Mouse (Mus musculus) layer of hippocampus, postnatal 14 days (tissue): Measurements from ENCODE around the gene Gm49721. TPM values are rescaled to one million over a fixed set of nuclear protein-coding genes. Genes with fewer than 3 reads are reported as not detected.
A peak's percentile ranks its signal among the peaks of the same experiment; 100 is the strongest.
"Not testable (repeated sequence)": the region's sequence is repeated elsewhere in the genome, so short reads cannot be mapped to it uniquely, and the experiment has no call there.

Experiments used
- DNase-seq, 2 experiments: peaks; one replicate each; pipeline ENCODE4 v3.0.0; 2021 to 2022; ENCODE audit warnings: low spot score in 2 of 2, mixed read lengths in 1 of 2
- long read RNA-seq, 2 experiments: library from polyadenylated mRNA; stranded (forward); transcript quantifications; one replicate each; pipeline ENCODE4 v2.0.0; 2021
- total RNA-seq, 2 experiments: library from RNA; stranded (reverse); gene quantifications; 2 replicates each; pipeline ENCODE4 v1.2.3; 2021

The Gm49721 gene
- total RNA-seq: under 1 TPM; 0.19 to 0.25 TPM
- long read RNA-seq, experiment 1, partial matches to known transcripts: 0 of 2 reads
- long read RNA-seq, experiment 1, other reads (novel, unspliced or antisense): 2 of 2 reads
- long read RNA-seq, experiment 2: 0 reads

DNA sequence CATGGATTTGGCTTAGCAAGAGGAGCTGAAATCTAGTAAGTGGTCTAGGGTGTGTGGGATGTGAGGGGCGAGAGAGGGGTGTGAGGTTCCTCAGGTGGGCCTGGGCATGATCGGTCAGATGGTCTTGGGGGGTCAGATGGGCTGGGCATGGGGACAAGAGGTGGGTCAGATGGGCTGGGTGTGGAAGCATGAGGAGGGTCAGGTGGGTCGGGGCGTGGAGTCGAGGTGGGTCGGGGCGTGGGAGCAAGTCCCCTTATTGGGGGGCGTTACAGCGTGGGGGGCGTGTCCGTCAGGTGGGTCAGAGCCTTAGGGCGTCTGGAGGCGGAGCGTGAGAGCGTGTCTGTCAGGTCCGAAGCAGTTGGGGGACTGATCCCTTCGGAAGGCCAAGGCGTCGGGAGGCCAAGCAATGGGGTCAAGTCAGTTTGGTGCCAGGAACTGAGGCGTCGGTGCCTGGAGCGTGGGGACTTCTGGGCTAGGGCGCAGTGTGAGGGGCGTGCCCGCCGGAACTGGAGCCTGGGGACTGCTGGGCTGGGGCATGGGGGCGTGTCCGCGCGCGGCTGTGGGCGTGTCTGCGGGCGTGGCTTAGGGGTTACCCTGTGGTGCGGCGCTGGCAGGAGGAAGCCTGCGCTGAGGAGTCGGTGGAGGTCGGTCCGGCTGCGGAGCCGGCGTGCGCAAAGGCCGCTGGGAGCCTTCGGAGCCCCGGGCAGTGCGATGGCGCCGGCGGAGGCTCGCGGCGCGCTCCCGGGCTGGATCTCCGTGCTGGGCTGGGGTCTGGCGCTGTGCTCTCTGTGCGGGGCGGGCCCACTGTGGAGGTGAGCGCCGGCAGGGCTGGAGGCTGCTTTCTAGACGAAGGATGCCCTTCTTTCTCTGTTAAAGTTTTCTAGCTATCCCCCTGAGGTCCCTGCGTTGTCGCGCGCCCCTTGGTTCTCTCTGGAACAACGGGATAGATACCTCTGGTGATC is at the start of gene Gm49721:
Gene Gm49721 (plus strand): TSS at position 618 of the 962 bp plus-strand sequence.
- peak; percentile 40 to 47 for DNase-seq

DNA sequence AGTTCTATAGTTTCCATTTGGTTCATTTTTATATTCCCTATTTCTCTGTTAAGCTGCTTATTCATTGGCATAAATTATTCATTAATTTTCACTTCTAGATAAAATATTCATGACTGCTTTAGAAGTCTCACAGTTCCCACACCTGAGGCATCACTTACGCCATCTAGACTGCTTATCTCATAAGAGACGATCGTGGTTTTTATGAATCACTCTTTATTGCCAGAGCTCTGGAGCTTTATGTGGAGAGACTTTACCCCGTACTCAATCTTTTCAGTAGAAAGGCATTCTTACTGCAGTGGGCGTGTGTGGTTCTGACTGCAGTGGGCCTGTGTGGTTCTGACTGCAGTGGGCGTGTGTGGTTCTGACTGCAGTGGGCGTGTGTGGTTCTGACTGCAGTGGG is 47.1 kb upstream of the Gm49721 start:
- not testable (repeated sequence) for DNase-seq

DNA sequence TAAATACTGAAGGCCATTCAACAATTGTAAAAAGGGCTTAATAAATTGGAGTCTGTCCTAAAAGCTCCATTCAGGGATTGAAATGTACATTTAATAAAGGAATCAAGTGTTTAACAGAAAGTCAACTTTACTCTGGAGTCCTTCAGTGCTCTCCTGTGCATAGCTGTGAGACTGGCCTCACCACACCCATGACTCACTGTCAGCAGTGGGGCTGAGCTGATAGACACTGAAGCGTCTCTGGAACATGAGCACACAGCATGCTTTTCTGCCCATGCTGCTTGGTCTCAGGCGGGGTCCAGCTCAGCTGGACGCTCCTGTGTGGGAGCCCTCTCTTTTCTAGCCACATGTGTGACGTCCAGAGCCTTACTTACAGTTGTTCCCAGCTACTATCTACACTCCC is 36.1 kb upstream of the Gm49721 start:
- DNase-seq: not testable (repeated sequence)

DNA sequence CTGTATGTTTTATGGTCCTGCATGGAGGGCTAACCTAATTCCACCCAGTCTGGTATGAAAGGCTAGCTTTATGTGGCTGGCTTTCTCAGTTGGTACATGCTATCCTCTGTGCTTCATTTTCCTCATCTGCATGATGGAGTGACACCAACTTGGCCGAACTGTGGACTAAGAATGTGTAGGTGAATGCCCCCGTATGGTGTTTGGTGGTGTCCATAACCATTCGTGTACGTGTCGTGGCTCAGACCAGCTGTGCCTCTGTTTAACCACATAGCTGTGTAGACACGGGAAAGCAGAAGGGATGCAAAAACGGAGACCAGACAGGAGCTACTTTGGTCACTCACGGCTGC is 31.1 kb upstream of the Gm49721 start:
- not testable (repeated sequence) for DNase-seq

DNA sequence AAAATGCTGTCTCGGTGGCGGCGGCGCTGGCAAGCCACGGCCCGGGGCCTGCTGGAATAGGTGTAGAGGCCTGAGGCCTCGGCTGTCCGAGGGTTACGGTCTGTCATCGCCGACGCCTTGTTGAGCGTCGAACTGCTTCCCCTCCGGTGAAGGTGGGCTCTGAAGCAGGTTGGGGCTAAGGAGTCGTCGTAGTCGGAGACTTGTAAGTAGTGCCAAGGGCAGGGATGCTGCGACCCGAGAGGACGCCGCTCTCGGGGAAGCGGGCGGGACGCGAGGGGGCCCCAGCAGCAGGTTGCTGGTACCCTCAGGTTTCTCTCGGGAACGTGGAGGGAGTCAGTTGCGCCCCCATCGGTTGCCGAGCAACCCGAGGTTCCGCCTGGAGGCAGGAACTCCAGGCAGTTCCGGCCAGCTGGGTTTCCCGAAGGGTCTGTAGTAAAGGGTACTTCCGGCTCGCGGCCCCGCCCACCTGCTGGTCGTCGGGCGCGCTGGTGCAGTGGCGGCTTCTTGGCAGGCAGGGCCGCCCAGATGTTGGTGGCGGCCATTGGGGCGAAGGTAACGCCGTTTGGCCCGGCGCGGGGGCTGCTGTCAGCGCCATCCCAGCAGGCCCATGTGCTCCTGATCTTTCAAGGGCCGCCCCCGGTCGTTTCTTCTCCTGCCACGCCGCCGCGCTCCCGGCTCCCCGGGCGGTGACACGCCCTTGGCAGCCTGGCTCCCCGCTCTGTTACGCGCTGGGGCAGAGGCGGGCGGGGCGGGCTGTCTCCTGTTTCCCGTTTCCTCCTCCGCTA is 30.5 kb upstream of the Gm49721 start, which contains the start of gene Rsph3b:
Gene Rsph3b (minus strand): TSS at position 699 of the 785 bp plus-strand sequence.
- peak; percentile 82 to 85 for DNase-seq

DNA sequence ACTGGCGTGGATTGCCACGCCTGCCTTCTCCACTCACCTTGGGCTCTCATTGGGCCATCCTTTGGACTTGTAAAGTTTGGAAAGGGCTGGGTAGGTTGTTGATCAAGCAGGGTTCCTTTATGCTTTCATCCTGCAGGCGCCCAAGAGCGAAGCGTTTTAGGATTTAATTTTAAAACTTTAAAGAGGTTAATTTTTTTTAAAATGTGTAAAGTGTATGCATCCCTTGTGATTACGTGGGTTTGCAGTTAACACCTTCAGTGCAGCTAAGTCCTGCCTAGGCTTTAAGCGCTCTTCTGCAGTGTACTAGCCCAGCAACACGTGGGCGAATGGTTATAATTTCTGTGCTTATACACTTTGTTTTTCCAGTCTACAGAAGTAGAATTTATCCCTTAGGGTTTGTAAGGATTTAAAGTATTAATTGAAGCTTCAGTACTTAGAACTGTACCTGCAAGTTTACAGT is 29.9 kb upstream of the Gm49721 start:
- not testable (repeated sequence) for DNase-seq

DNA sequence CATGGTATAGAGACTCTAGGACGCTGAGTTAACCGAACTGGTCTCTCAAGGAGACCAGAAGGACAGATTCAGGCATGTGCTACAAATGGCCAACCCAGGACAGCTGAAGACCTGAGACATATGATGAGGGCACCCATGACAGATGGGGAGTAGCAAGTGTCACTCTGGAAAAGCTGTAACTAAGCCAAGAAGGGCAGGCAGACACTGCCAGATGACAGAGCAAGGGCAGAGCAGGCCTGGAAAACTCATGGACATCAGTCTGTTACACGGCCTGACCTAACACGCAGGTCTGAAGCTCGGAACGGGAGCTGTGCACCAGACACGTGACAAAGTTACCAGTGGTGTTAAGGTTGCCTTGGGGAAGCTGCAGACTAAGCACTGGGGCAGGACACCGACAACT is 19.8 kb upstream of the Gm49721 start:
- DNase-seq: not testable (repeated sequence)

DNA sequence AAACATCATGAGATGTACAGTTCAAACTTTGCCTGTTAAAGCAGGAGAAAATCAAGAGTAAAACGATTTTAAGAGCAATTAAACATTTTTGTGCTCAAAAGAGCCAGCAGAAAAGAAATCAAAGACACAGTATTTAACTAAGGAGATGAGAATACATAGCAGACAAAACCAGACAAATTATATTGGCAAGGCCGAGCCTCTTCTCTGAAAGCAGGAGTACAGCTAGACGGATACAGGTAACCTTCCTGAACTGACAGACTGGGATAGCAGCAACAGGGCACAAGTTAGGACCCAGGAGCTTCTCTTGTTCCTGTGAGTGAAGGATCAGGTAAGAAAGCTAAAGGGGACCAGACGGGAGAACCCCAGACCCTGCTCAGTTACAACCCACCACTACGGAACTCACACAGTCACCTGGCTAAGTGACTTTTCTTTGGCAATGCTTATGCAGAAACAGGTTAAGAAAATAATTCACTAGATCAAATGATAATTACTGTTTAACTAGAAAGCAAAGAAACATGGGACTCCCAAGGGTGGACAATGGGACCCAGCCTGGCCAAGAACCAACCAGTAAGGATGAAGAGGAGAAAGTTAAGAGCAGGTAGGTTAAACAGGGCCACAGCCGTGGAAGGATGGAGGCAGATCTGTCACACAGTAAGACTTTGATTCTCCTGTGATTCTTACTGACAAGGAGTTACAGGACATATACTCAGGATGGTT is 19.0 kb upstream of the Gm49721 start:
- not testable (repeated sequence) for DNase-seq

DNA sequence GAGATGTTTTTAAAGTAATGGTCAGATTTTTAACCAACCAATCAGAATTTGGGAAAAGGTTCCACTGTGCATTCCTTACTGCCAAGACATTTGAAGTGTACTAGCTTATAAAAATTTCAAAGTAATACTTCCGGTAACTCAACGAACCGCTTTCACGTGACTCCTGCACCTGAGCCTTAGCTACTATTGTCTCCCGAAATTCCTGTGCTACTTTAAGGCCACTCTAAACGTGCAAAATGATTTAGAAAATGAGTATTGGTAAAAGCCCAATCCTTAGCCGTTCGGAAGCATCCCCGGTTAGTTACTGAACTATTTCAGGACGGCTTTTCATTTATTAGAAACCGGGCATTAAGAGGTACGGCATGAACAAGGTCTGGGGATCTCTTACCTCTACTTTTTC is 18.4 kb upstream of the Gm49721 start:
- not testable (repeated sequence) for DNase-seq

DNA sequence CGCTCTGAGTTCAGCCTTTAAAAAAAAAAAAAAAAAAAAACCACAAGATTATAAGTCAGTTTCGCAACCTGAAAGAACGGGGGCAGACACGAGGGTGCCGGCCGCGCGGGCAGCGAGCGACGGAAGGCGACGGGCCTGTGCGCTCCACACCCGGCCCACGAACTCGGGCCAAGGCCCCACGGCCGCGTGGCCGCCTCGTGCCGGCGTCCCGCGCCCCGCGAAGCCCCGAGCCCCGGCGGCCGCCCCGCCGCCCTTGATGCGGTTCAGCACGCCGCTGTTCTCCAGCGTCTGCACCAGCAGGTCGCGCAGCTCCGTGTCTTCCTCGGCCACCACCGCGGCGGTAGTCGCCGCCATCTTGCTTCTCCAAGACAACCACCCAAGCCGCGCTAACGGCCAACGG is 17.9 kb upstream of the Gm49721 start, which contains the start of gene Tagap1:
Gene Tagap1 (minus strand): TSS at position 381 of the 400 bp plus-strand sequence.
- peak; percentile 18 to 56 for DNase-seq

DNA sequence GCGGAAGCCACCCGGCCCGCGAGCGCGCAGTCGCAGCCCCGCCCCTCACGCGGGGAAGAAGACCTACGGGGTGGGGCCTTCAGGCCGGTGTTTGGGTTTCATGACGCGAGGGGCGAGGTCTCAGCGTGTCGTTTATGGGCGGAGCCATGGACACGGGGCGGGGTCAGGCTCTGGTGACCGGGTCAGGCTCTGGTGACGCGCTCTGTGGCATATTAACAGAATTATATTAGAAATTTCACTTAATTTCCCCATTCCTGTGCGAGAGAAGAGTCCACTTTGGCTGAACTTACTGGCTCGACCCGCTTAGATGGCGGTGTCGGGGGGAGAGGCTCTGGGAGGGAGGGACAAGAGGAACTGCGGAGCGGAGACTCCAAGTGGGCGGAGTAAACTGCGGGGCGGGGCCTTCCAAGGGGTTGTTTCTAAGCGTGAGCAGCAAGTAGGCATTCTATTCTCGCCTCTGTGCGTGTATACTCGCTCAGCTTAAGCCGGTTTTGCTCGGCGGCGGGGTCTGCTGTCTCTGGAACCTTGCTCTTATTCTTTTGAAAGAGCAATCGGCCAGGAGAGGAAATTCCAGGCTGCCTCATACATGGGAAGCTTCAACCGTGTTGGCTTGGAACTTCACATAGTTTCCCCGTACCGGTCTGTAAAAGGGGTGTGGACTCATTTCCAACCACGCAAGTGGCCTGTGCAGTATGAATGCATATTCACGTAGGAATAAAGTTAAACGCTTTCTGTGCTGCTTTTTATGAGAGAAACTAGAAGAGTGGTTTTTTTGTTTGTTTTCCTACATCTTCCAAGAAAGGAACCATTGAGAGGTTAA is 17.3 kb upstream of the Gm49721 start:
- peak; percentile 32 to 68 for DNase-seq

DNA sequence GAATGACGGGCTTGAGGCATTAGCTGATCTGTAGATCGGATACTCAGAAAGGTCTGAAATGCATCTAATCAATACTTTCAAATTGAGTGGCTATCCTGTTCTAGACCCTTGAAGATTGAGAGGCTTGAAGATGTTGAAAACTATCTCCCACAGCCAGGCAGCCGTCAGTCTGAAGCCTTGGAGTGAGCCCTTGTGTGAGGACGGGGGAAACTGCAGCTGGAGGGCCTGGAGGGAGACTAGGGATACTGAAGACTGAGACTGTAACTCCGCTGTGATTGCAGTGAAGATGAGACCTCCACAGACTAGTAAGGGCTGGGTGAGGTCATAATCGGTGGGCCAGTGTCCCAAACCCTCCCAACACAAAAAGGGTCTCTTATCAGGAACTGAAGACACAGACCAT is 16.4 kb upstream of the Gm49721 start:
- not testable (repeated sequence) for DNase-seq

DNA sequence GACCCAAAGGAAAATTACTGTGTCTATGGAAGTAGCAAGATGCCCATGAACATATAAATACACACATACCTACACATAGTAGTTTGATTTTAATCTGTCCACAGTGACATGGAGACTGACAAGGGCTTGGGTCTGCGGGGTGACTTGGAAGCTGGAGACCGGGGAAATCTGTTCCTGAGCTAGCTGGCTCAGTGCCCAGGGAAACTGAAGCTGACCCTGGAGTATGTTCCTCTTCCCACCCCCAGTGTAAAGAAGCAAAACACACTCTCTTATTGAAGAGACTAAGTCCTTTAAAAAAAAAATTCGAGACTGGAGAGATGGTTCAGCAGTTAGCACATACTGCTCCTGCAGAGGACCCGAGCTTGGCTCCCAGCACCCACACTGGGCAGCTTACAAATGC is 15.8 kb upstream of the Gm49721 start:
- DNase-seq: not testable (repeated sequence)

DNA sequence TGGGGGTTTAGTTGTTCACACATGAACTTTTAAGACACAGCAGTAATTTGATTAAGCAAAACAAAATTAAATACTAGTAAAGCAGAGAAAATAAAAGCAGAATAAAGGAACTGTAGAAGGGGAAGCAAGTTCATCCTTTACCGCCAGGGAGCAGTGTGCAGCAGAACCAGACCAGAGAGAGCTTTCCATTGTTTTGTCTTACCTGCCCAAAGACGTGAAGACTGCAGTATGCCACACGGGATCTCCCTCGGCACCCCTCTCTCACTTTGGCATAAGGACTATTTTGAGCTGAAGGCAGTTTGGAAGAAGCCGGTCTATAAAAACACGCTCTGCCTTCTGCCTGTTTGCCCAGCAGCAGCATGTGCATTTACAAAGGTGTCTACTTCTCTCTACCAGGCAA is 13.3 kb upstream of the Gm49721 start:
- DNase-seq: peak in 1 of 2 experiments; percentile 17

DNA sequence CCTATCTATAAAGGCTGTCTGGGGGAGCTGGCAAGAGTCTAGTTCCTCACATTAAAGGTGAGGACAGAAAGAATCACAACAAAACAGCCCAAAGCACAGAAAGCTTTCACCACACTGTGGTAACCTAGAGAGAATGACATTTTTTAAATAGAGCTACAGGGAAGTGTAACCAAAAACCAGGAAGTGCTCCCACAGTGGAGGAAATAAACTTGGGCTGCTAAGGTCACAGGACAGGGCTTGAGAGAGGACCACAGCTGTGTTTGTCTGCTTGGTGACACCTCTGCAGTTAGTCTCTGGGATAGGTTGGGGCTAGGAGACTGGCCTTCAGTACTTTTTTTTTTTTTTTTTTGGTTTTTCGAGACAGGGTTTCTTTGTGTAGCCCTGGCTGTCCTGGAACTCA is 11.0 kb upstream of the Gm49721 start:
- DNase-seq: not testable (repeated sequence)

DNA sequence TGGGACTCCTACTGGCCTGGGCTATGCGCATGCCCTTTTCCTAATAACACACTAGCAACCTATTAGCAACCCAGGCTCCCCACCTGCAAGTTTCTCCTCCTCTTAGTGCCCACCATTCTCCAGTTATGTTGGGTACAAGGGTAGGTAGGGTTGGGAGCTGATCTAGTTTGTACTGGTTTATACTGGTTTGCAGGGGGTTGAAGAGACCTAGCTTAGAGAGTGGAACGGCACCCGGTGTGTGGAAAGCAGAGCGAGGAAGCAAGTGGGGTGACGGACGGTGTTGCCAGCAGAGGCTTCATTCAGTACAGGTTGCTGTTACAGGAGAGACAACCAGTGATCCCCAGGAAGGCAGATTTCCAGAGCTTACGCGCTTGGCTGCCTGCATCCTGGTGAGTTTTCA is 8.4 kb upstream of the Gm49721 start, which contains the start of gene Rnaset2b:
Gene Rnaset2b (plus strand): TSS at position 301 of the 400 bp plus-strand sequence.
- not testable (repeated sequence) for DNase-seq

DNA sequence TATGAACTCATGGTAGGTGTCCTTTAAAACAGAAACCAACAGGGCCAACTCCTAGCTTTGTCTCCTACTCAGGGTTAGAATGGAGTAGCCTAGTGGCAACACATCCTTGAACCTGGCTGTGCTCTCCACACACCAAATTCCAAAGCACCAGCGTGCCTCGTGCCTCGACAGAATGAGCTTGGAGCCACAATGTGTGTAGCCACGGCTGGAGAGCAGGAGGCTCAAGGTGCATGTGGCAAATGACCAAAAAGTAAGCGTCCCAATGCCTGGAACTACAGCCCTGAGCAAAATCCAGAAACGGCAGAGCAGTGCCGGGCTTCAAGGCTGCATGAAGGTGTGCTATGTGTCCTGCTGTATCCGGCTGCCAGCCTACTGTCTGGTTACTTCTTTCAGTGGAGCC is 7.5 kb upstream of the Gm49721 start:
- DNase-seq: not testable (repeated sequence)

DNA sequence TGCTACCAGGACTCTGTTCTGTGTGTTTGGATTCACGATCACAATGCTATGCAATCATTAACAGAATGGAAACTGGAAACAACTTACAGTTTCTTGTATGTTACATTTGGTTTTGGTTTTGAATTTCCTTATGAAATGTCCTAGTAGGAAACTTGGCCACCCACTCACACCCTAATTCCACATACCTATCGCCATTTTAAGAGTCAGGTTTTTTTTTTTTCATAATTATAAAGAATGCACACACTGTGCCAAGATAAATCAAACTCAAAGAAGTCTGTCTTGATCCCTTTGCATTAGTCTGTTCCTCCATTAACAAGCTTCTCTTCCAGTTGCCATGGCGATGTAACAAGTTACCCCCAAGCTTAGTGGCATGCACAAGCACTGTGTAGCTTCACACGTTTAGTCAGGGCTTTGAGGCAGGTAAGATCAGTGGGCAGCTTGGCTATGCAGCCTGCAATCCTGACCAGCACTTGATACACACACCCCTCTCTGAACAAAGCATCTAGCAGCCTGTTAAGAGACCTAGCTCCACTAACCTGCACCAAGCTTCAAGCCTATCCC is 5.8 kb upstream of the Gm49721 start:
- not testable (repeated sequence) for DNase-seq

DNA sequence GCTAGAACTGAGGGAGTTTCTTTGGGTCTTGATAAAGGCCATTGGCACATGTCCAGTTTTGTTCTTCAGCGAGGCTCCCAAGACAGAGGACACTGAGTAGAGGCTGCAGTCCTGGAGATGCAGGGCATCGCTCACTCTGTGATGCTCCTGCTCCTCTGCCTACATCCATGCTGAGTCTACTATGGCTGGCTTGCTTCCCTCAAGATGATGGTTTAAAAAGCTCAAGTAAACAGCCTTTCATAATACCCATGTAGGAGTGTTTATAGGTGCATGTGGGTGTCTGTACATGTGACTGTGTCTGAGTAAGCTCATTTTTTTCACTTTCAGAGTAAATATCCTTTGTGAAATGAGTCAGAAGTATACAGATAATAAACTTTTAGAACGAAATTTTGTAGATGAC is 3.7 kb upstream of the Gm49721 start:
- not testable (repeated sequence) for DNase-seq
